Mouse (Mus musculus) T-cell, adult 2 months (primary cell): ENCODE measurements around the gene Daam1.

Experiments used
- DNase-seq: peaks from one replicate; pipeline ENCODE4 v3.0.0; 2022; ENCODE audit warnings: low spot score

The Daam1 gene

GRCm38 (mm10) chr12:71998653-71999052, 167.8 kb downstream of the Daam1 start:
- no peak for DNase-seq

GRCm38 (mm10) chr12:71999671-72000070, 168.8 kb downstream of the Daam1 start:
- no peak for DNase-seq

- DNase-seq, result no peak
Observed at GRCm38 (mm10) chr12:72001811-72002210, 170.9 kb downstream of the Daam1 start.

- DNase-seq, result no peak
Observed at GRCm38 (mm10) chr12:72005307-72005706, 174.4 kb downstream of the Daam1 start.

GRCm38 (mm10) chr12:72007656-72008055, 176.8 kb downstream of the Daam1 start:
- no peak for DNase-seq

GRCm38 (mm10) chr12:72009051-72009902, 178.4 kb downstream of the Daam1 start:
- DNase-seq, result no peak

- no peak for DNase-seq
Observed at GRCm38 (mm10) chr12:72011404-72011803, 180.5 kb downstream of the Daam1 start.

- DNase-seq, result no peak
Observed at GRCm38 (mm10) chr12:72012126-72012525, 181.2 kb downstream of the Daam1 start.

- no peak for DNase-seq
Observed at GRCm38 (mm10) chr12:72013711-72014354, 183.0 kb downstream of the Daam1 start.

GRCm38 (mm10) chr12:72014355-72014776, 183.5 kb downstream of the Daam1 start:
- DNase-seq, result no peak

GRCm38 (mm10) chr12:72015296-72015695, 184.4 kb downstream of the Daam1 start:
- no peak for DNase-seq

- no peak for DNase-seq
Observed at GRCm38 (mm10) chr12:72020285-72020684, 189.4 kb downstream of the Daam1 start.

GRCm38 (mm10) chr12:72021543-72021942, 190.7 kb downstream of the Daam1 start:
- no peak for DNase-seq

- no peak for DNase-seq
Observed at GRCm38 (mm10) chr12:72022790-72023189, 191.9 kb downstream of the Daam1 start.

GRCm38 (mm10) chr12:72023572-72023971, 192.7 kb downstream of the Daam1 start:
- no peak for DNase-seq

- no peak for DNase-seq
Observed at GRCm38 (mm10) chr12:72025275-72025795, 194.5 kb downstream of the Daam1 start.

GRCm38 (mm10) chr12:72031171-72031570, 200.3 kb downstream of the Daam1 start:
- DNase-seq, result no peak

- no peak for DNase-seq
Observed at GRCm38 (mm10) chr12:72031794-72032193, 200.9 kb downstream of the Daam1 start.

GRCm38 (mm10) chr12:72036097-72036661, 205.3 kb downstream of the Daam1 start:
- DNase-seq, result no peak

- DNase-seq, result no peak
Observed at GRCm38 (mm10) chr12:72037049-72037448, 206.2 kb downstream of the Daam1 start.

GRCm38 (mm10) chr12:72038866-72039265, 208.0 kb downstream of the Daam1 start:
- no peak for DNase-seq

GRCm38 (mm10) chr12:72039501-72039900, 208.6 kb downstream of the Daam1 start:
- no peak for DNase-seq

- no peak for DNase-seq
Observed at GRCm38 (mm10) chr12:72041238-72041637, 210.4 kb downstream of the Daam1 start.
